Mouse (Mus musculus) CH12.LX (cell line): ENCODE measurements at regions not wholly inside any gene's neighbourhood (a gene's known extent, or its start where the extent isn't known, plus 50 kb on each side); places are given as distances from the start of the nearest gene placed in this dataset.

Experiments
- DNase-seq: peaks from one replicate; pipeline ENCODE4 v3.0.0-alpha.2; 2013; ENCODE audit errors: extremely low read depth
- H3K27ac ChIP-seq: 2 replicates; pipeline ENCODE4 v1.5.1; 2012; ENCODE audit warnings: low read depth, mild to moderate bottlenecking, control low read depth, moderate library complexity; ENCODE audit not compliant: insufficient read depth
- H3K27me3 ChIP-seq: replicated peaks from 2 replicates; pipeline ENCODE3; 2012; ENCODE audit warnings: inconsistent platforms
- H3K36me3 ChIP-seq, 2 experiments: replicated peaks in 1 of 2; 2 replicates each; pipeline versions ENCODE3 to v1.6.1; 2012; ENCODE audit warnings: inconsistent platforms in 1 of 2, low read length in 1 of 2, mild to moderate bottlenecking in 1 of 2, mixed read lengths in 1 of 2, moderate library complexity in 1 of 2; ENCODE audit not compliant: control insufficient read depth in 1 of 2, insufficient read depth in 1 of 2
- H3K4me1 ChIP-seq, 2 experiments: 2 replicates each; pipeline ENCODE4 v1.6.1; 2012; ENCODE audit warnings: inconsistent platforms in 1 of 2, moderate library complexity in 1 of 2; ENCODE audit not compliant: insufficient read depth in 2 of 2, control insufficient read depth in 1 of 2
- H3K4me2 ChIP-seq: 2 replicates; pipeline ENCODE4 v1.6.1; 2012; ENCODE audit warnings: low read depth, mild to moderate bottlenecking, control low read depth; ENCODE audit not compliant: poor library complexity, insufficient read depth, severe bottlenecking
- H3K4me3 ChIP-seq, 3 experiments: fragments of 150-350 bp in 1 of 3; sonication (generic) in 1 of 3; replicated peaks in 1 of 3; 2 replicates each; pipeline versions ENCODE3 to v1.5.1; 2011 to 2012; ENCODE audit warnings: low read depth in 2 of 3, low read length in 2 of 3, mild to moderate bottlenecking in 2 of 3, moderate library complexity in 2 of 3, control low read depth in 1 of 3, improper control_type of control experiment in 1 of 3, inconsistent platforms in 1 of 3, mixed read lengths in 1 of 3; ENCODE audit not compliant: poor library complexity in 1 of 3
- H3K79me2 ChIP-seq: replicated peaks from 2 replicates; pipeline ENCODE4 v1.6.1; 2012; ENCODE audit warnings: mild to moderate bottlenecking, moderate library complexity; ENCODE audit not compliant: control insufficient read depth, poor library complexity, insufficient read depth, severe bottlenecking; ENCODE audit errors: extremely low read depth
- H3K9ac ChIP-seq: 2 replicates; pipeline ENCODE4 v1.6.1; 2012; ENCODE audit warnings: low read depth, mild to moderate bottlenecking, control low read depth, moderate library complexity; ENCODE audit not compliant: insufficient read depth
- H3K9me3 ChIP-seq: replicated peaks from 2 replicates; pipeline ENCODE3; 2012; ENCODE audit warnings: low read length, inconsistent platforms, mixed read lengths
- BHLHE40 ChIP-seq: IDR thresholded peaks from 2 replicates; pipeline ENCODE4 v1.6.1; 2011; ENCODE audit warnings: mild to moderate bottlenecking, low read depth, low read length, improper control_type of control experiment
- CHD1 ChIP-seq: IDR thresholded peaks from 2 replicates; pipeline ENCODE4 v1.6.1; 2012; ENCODE audit warnings: low read depth, low read length, improper control_type of control experiment, inconsistent platforms
- CTCF ChIP-seq, 2 experiments: IDR thresholded peaks in 1 of 2; conservative IDR thresholded peaks in 1 of 2; 2 replicates each; pipeline ENCODE4 v1.5.1; 2011 to 2012; ENCODE audit warnings: low read depth in 2 of 2, low read length in 2 of 2, improper control_type of control experiment in 1 of 2, inconsistent platforms in 1 of 2, mild to moderate bottlenecking in 1 of 2, moderate library complexity in 1 of 2
- ELF1 ChIP-seq: IDR thresholded peaks from 2 replicates; pipeline ENCODE4 v1.6.1; 2014; ENCODE audit warnings: low read depth, mild to moderate bottlenecking, inconsistent platforms, low read length, improper control_type of control experiment
- EP300 ChIP-seq: IDR thresholded peaks from 2 replicates; pipeline ENCODE4 v1.6.1; 2011; ENCODE audit warnings: low read length, improper control_type of control experiment
- GABPA ChIP-seq: IDR thresholded peaks from 2 replicates; pipeline ENCODE4 v1.6.1; 2012; ENCODE audit warnings: low read depth, low read length, improper control_type of control experiment, inconsistent platforms; ENCODE audit not compliant: insufficient replicate concordance
- IRF4 ChIP-seq: IDR thresholded peaks from 2 replicates; pipeline ENCODE4 v1.6.1; 2014; ENCODE audit warnings: low read depth, mild to moderate bottlenecking, inconsistent platforms, low read length, improper control_type of control experiment
- JUN ChIP-seq: IDR thresholded peaks from 2 replicates; pipeline ENCODE4 v1.6.1; 2011; ENCODE audit warnings: low read depth, mild to moderate bottlenecking, low read length, improper control_type of control experiment, moderate library complexity; ENCODE audit not compliant: insufficient read depth
- MAFK ChIP-seq: IDR thresholded peaks from 2 replicates; pipeline ENCODE4 v1.6.1; 2011; ENCODE audit warnings: low read length, improper control_type of control experiment; ENCODE audit not compliant: insufficient replicate concordance
- MAX ChIP-seq: IDR thresholded peaks from 2 replicates; pipeline ENCODE4 v1.6.1; 2011; ENCODE audit warnings: low read length, improper control_type of control experiment
- MEF2A ChIP-seq: IDR thresholded peaks from 2 replicates; pipeline ENCODE4 v1.6.1; 2014; ENCODE audit warnings: low read depth, mild to moderate bottlenecking, inconsistent platforms, low read length, improper control_type of control experiment, borderline replicate concordance
- NELFE ChIP-seq: IDR thresholded peaks from 2 replicates; pipeline ENCODE4 v1.6.1; 2011; ENCODE audit warnings: low read depth, low read length, improper control_type of control experiment
- POLR2A ChIP-seq: IDR thresholded peaks from 2 replicates; pipeline ENCODE4 v1.6.1; 2011; ENCODE audit warnings: low read depth, mild to moderate bottlenecking, improper control_type of control experiment, low read length
- SIN3A ChIP-seq: IDR thresholded peaks from 2 replicates; pipeline ENCODE4 v1.6.1; 2012; ENCODE audit warnings: low read length, improper control_type of control experiment, inconsistent platforms
- TCF12 ChIP-seq: IDR thresholded peaks from 2 replicates; pipeline ENCODE4 v1.6.1; 2014; ENCODE audit warnings: low read depth, mild to moderate bottlenecking, inconsistent platforms, low read length, improper control_type of control experiment
- USF1 ChIP-seq: IDR thresholded peaks from 2 replicates; pipeline ENCODE4 v1.6.1; 2014; ENCODE audit warnings: low read depth, mild to moderate bottlenecking, inconsistent platforms, low read length, improper control_type of control experiment
- ZKSCAN1 ChIP-seq: IDR thresholded peaks from 2 replicates; pipeline ENCODE4 v1.6.1; 2012; ENCODE audit warnings: low read depth, inconsistent platforms, low read length, improper control_type of control experiment, borderline replicate concordance
- ZMIZ1 ChIP-seq: IDR thresholded peaks from 2 replicates; pipeline ENCODE4 v1.6.1; 2012; ENCODE audit warnings: low read depth, mild to moderate bottlenecking, inconsistent platforms, low read length, improper control_type of control experiment
- ZNF384 ChIP-seq: IDR thresholded peaks from 2 replicates; pipeline ENCODE4 v1.6.1; 2012; ENCODE audit warnings: low read depth, low read length, improper control_type of control experiment, inconsistent platforms
- dilution Hi-C: fragments of 300-500 bp; cut with MboI; formaldehyde crosslinking; loops from 2 replicates; pipeline ENCODE4 v1.14.3; 2020; ENCODE audit warnings: low sequenced_read_pairs; ENCODE audit not compliant: extremely low pct_unique_long_range_greater_than_20kb, extremely low pct_ligation_motif_present
- in situ Hi-C: fragments of 300-500 bp; cut with MboI; formaldehyde crosslinking; loops from 3 replicates; pipeline ENCODE4 v1.14.3; 2019; ENCODE audit warnings: low sequenced_read_pairs, low pct_ligation_motif_present, low pct_unique_long_range_greater_than_20kb, mixed read lengths

- no peak overlapping the region for H3K27ac ChIP-seq
- no peaks in the 10 kb centered on the region for H3K4me1 ChIP-seq
- no peaks in the 10 kb centered on the region for H3K36me3 ChIP-seq
- DNase-seq = no peak
- in situ Hi-C loops (no loop called here), dilution Hi-C loops (no loop called here)
- H3K9ac ChIP-seq = no peak overlapping the region
- no peak overlapping the region for H3K4me2 ChIP-seq
- H3K4me3 ChIP-seq = no peak overlapping the region
- H3K27me3 ChIP-seq = no peaks in the 10 kb centered on the region
- peaks cover 28% of the 10 kb centered on the region for H3K9me3 ChIP-seq
- TF ChIP-seq CHD1 (no peak), SIN3A (no peak), IRF4 (no peak), ZMIZ1 (no peak), JUN (no peak), ZKSCAN1 (no peak), MAFK (no peak), USF1 (no peak), EP300 (no peak), NELFE (no peak), GABPA (no peak), TCF12 (no peak)
- H3K79me2 ChIP-seq = no peaks in the 10 kb centered on the region
These were observed 214.4 kb downstream of the Gm10260 start for GRCm38 (mm10) chr13:97545971-97546454.

GRCm38 (mm10) chr13:97539686-97540085, 220.7 kb downstream of the Gm10260 start:
- dilution Hi-C loops = no loop called here
- in situ Hi-C loops = no loop called here
- no peak overlapping the region for H3K9ac ChIP-seq
- no peaks in the 10 kb centered on the region for H3K36me3 ChIP-seq
- TF ChIP-seq MEF2A (no peak), MAX (no peak), ELF1 (no peak), JUN (no peak), BHLHE40 (no peak), ZNF384 (no peak), IRF4 (no peak), CTCF (conservative IDR thresholded peaks at IDR 0.05 in 1 of 2, IDR thresholded peaks at IDR 0.05 in 1 of 2; ENCODE audit: low read depth in 2 of 2, low read length in 2 of 2) (no peak), POLR2A (no peak), NELFE (no peak)
- no peak overlapping the region for H3K4me2 ChIP-seq
- H3K27me3 ChIP-seq = no peaks in the 10 kb centered on the region
- H3K27ac ChIP-seq = no peak overlapping the region
- no peaks in the 10 kb centered on the region for H3K4me1 ChIP-seq
- no peak overlapping the region for H3K4me3 ChIP-seq
- no peaks in the 10 kb centered on the region for H3K79me2 ChIP-seq
- peaks cover 40% of the 10 kb centered on the region for H3K9me3 ChIP-seq
- no peak for DNase-seq
